Mouse (Mus musculus) C2C12 (cell line): ENCODE data around the gene Sparc.

Experiments used
- CEBPB ChIP-seq: IDR thresholded peaks from one replicate; pipeline ENCODE4 v1.6.1; 2011; ENCODE audit warnings: low read depth, mild to moderate bottlenecking, control low read depth, moderate library complexity
- CTCF ChIP-seq: IDR thresholded peaks from one replicate; pipeline ENCODE4 v1.5.1; 2011; ENCODE audit not compliant: control insufficient read depth, insufficient read depth, insufficient read length
- MAX ChIP-seq: IDR thresholded peaks from one replicate; pipeline ENCODE4 v1.6.1; 2011; ENCODE audit warnings: mild to moderate bottlenecking, control low read depth
- MYOD1 ChIP-seq: IDR thresholded peaks from one replicate; pipeline ENCODE4 v1.6.1; 2011; ENCODE audit warnings: low read depth; ENCODE audit not compliant: control insufficient read depth, insufficient read length
- MYOG ChIP-seq: IDR thresholded peaks from one replicate; pipeline ENCODE4 v1.6.1; 2011; ENCODE audit not compliant: control insufficient read depth, insufficient read length; ENCODE audit errors: extremely low read depth
- USF1 ChIP-seq: IDR thresholded peaks from one replicate; pipeline ENCODE4 v1.6.1; 2011; ENCODE audit warnings: low read depth, mild to moderate bottlenecking, control low read depth, moderate library complexity

GRCm38 (mm10) chr11:55395073-55395642 lies 27.8 kb downstream of the Sparc start:
- no peak for TF ChIP-seq CTCF
- no peak for TF ChIP-seq MYOG
- TF ChIP-seq USF1, result no peak
- TF ChIP-seq MAX, result no peak
- no peak for TF ChIP-seq CEBPB
- TF ChIP-seq MYOD1, result no peak
